ENCODE assay signal across 5 mouse cellular contexts in the genomic region with DNA sequence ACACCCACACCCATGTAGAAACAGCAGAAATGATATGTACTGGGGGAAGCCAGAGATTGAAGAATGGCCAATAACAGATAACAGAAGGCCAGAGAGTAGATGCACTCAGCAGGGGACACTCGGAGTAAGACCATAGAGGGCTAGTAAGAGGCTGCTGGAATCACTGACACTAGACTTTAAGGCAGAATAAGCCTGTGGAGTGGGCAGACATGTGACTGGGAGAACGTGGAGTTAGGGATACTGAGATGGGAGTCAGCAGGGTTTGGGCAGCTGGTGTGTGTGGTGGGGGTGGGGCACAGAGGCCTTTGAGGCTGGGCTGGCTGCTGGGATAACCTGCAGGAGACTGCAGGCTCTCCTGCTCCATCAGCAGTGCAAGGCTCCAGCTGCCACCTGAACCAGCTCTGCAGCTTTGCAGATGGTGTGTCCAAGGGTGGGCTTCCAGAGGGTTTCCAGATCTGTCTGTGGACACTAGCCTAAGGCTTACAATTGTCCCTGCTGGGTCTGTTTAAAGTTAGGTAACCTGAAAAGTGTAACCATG. TPM values are rescaled to one million over a fixed set of nuclear protein-coding genes. Genes with fewer than 3 reads are reported as not detected.
DNase-seq lines count a peak whose midpoint lies in the region; ATAC-seq lines count a peak whose summit lies in the region.
"Not testable (repeated sequence)": the region's sequence is repeated elsewhere in the genome, so short reads cannot be mapped to it uniquely, and the experiment has no call there.

No protein-coding gene starts in this region.

- H3K27me3 ChIP-seq in hindbrain, embryonic 16.5 days (replicated peaks; ENCODE audit: control insufficient read depth, insufficient read depth, low read length); intestine, embryonic 16.5 days (replicated peaks; ENCODE audit: control insufficient read depth, insufficient read depth, low read length); stomach, embryonic 15.5 days (replicated peaks): not testable (repeated sequence)

- not testable (repeated sequence) for H3K27ac ChIP-seq in hindbrain, embryonic 16.5 days (ENCODE audit: low read depth, low read length)
- peak overlapping the region; percentile 26; the same call in 1 of the 2 replicates for H3K27ac ChIP-seq in intestine, embryonic 16.5 days (ENCODE audit: low read length)
- H3K27ac ChIP-seq in stomach, embryonic 15.5 days, result peak overlapping the region; percentile 45; the same call in 1 of the 2 replicates

- H3K4me2 ChIP-seq in hindbrain, embryonic 16.5 days (ENCODE audit: low read length); intestine, embryonic 16.5 days (ENCODE audit: low read depth, low read length); stomach, embryonic 15.5 days: not testable (repeated sequence)

- H3K4me3 ChIP-seq in hindbrain, embryonic 16.5 days (ENCODE audit: low read length); intestine, embryonic 16.5 days (ENCODE audit: low read length); stomach, embryonic 15.5 days (replicated peaks): not testable (repeated sequence)

- H3K9me3 ChIP-seq in hindbrain, embryonic 16.5 days (ENCODE audit: control insufficient read depth, low read length); intestine, embryonic 16.5 days (ENCODE audit: control insufficient read depth, low read length); stomach, embryonic 15.5 days: not testable (repeated sequence)

- ATAC-seq in hindbrain, embryonic 16.5 days, result peak; percentile 57; the same call in 1 of the 2 replicates
- ATAC-seq in intestine, embryonic 16.5 days, result not testable (repeated sequence)
- ATAC-seq in stomach, embryonic 15.5 days (ENCODE audit: insufficient read depth, low FRiP score, low read depth), result peak; percentile 33; the same call in 1 of the 2 replicates

- H3K36me3 ChIP-seq in hindbrain, embryonic 16.5 days (ENCODE audit: control insufficient read depth, insufficient read depth, low read length); intestine, embryonic 16.5 days (ENCODE audit: control insufficient read depth, insufficient read depth, low read length); stomach, embryonic 15.5 days: not testable (repeated sequence)

- WGBS in hindbrain, embryonic 16.5 days, result 34% methylated on average over 2 of the region's 2 CpGs
- WGBS in intestine, embryonic 16.5 days, result 28% methylated on average over 2 of the region's 2 CpGs
- 23% methylated on average over 2 of the region's 2 CpGs for WGBS in stomach, embryonic 15.5 days

- H3K9ac ChIP-seq in hindbrain, embryonic 16.5 days (ENCODE audit: low read depth, low read length); intestine, embryonic 16.5 days (ENCODE audit: low read depth, low read length); stomach, embryonic 15.5 days: not testable (repeated sequence)

- DNase-seq in heart, adult 11 months, result peak; percentile 87
- peak; percentile 40 for DNase-seq in retina, embryonic 14.5 days (ENCODE audit: low spot score)

- H3K4me1 ChIP-seq in hindbrain, embryonic 16.5 days (ENCODE audit: control insufficient read depth, insufficient read depth, low read depth, low read length), result not testable (repeated sequence)
- peaks cover 18% of the 10 kb centered on the region for H3K4me1 ChIP-seq in intestine, embryonic 16.5 days (ENCODE audit: control insufficient read depth, insufficient read depth, low read length)
- H3K4me1 ChIP-seq in stomach, embryonic 15.5 days, result peaks cover 14% of the 10 kb centered on the region; the same call in 1 of the 2 replicates

RNA-seq across cellular contexts. Expression of gene Smpd3, which starts 31.0 kb away (rescaled TPM):
- 55.0 and 63.4 TPM in 2 replicates for polyA plus RNA-seq in hindbrain, embryonic 16.5 days (2015; fragmentation: Nextera tagmentation; extraction: Ambion mirVana)
- 21.7 and 23.3 TPM in 2 replicates for polyA plus RNA-seq in intestine, embryonic 16.5 days (2015; fragmentation: Nextera tagmentation; extraction: Ambion mirVana)
- 16.4 and 17.3 TPM in 2 replicates for polyA plus RNA-seq in stomach, embryonic 15.5 days (2015; fragmentation: Nextera tagmentation; extraction: Ambion mirVana)
